Mouse (Mus musculus) stomach, embryonic 16.5 days (tissue): ENCODE data around the gene Adcy1. TPM values are rescaled to one million over a fixed set of nuclear protein-coding genes. Genes with fewer than 3 reads are reported as not detected.

Experiments
- ATAC-seq: fragments of 200-750 bp; cut with Nextera tagmentation; 2 replicates; pipeline ENCODE4 v1.8.0; 2017; ENCODE audit warnings: moderate number of reproducible peaks, moderate TSS enrichment; ENCODE audit not compliant: insufficient read depth, low FRiP score
- H3K27ac ChIP-seq: fragments of 300-500 bp; sonication (generic); 2 replicates; pipeline ENCODE4 v1.5.1; 2014; ENCODE audit warnings: low read length
- H3K27me3 ChIP-seq: fragments of 300-500 bp; sonication (generic); 2 replicates; pipeline ENCODE4 v1.6.1; 2014; ENCODE audit warnings: low read length, control low read depth, mixed read lengths; ENCODE audit not compliant: control insufficient read depth, insufficient read depth
- H3K36me3 ChIP-seq: fragments of 300-500 bp; sonication (generic); 2 replicates; pipeline ENCODE4 v1.6.1; 2014; ENCODE audit warnings: low read length; ENCODE audit not compliant: control insufficient read depth, insufficient read depth
- H3K4me1 ChIP-seq: fragments of 300-500 bp; sonication (generic); 2 replicates; pipeline ENCODE4 v1.6.1; 2014; ENCODE audit warnings: low read length, control low read depth, mixed read lengths; ENCODE audit not compliant: control insufficient read depth, insufficient read depth
- H3K4me2 ChIP-seq: fragments of 300-500 bp; sonication (generic); 2 replicates; pipeline ENCODE4 v1.6.1; 2014; ENCODE audit warnings: low read depth, low read length, mixed read lengths
- H3K4me3 ChIP-seq: fragments of 300-500 bp; sonication (generic); replicated peaks from 2 replicates; pipeline ENCODE4 v1.5.1; 2014; ENCODE audit warnings: mild to moderate bottlenecking, low read length
- H3K9ac ChIP-seq: fragments of 300-500 bp; sonication (generic); 2 replicates; pipeline ENCODE4 v1.6.1; 2014; ENCODE audit warnings: low read length
- H3K9me3 ChIP-seq: fragments of 300-500 bp; sonication (generic); replicated peaks from 2 replicates; pipeline ENCODE4 v1.6.1; 2016; ENCODE audit warnings: low read length, control low read depth; ENCODE audit not compliant: control insufficient read depth
- WGBS: fragments of 180-500 bp; shearing (Covaris S2); extraction: QIAGEN DNeasy Blood & Tissue Kit; methylation state at CpG from one replicate; pipeline ENCODE4 v1.1.7; 2014; 5-methylcytosine and 5-hydroxymethylcytosine counted together
- polyA plus RNA-seq: library from polyadenylated mRNA; unstranded; fragments of >200 nt; fragmentation: Nextera tagmentation; extraction: Ambion mirVana; gene quantifications from 2 replicates; pipeline ENCODE4 v1.2.1, GENCODE M21; 2015

Adcy1 gene
- polyA plus RNA-seq, 1 experiment from 2014 or later: 2.2 TPM

DNA sequence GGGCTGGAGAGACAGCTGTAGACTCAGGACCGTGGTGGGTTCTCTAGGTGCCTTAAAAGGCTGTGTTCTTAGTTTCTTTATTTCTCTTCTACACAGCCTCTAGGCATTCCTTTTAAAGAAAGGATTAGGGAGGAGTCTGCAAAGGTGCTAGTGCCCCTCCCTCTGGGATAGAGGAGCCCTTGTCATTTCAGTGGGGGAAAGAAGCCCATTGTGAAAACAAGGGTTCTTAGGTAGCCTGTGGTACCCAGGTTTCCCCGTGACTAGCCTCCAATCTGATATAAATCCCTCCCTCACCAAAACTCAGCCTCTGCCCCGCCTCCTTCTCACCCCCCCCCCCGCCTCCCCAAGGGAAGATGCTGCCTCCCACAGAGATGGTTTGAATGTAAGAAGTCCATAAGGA lies 2.1 kb downstream of the Adcy1 start:
- Histone ChIP-seq H3K4me1 (peaks cover 12% of the 10 kb centered on the region), H3K36me3 (no peaks in the 10 kb centered on the region), H3K4me2 (peak overlapping the region; percentile 66; the same call in 1 of the 2 replicates), H3K9ac (no peak overlapping the region), H3K27ac (no peak overlapping the region), H3K27me3 (peaks cover 45% of the 10 kb centered on the region), H3K4me3 (peak overlapping the region; percentile 68; the same call in 1 of the 2 replicates), H3K9me3 (no peaks in the 10 kb centered on the region)
- ATAC-seq: no peak
- WGBS: 18% methylated on average over 4 of the region's 4 CpGs

DNA sequence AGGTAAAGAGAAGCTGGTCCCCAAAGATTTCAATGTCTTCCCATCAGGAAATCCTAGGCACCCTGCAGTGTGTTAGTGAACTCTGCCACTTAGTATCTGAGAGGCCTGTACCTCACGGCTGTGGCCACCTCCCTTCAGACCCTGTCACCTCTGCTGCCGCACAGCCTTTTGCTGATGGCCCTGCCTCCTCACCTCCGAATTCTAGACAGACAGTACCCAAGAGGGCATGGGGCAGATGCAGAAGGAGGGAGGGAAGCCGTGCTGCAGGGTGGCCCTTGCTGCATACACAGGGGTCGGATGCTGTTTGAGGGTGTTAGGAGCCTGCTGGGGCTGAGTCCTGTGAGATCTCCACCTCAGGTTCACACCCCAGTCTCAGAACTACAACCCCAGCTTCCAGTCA lies 2.6 kb downstream of the Adcy1 start:
- Histone ChIP-seq H3K27me3 (peaks cover 45% of the 10 kb centered on the region), H3K4me1 (peaks cover 12% of the 10 kb centered on the region), H3K9ac (no peak overlapping the region)

DNA sequence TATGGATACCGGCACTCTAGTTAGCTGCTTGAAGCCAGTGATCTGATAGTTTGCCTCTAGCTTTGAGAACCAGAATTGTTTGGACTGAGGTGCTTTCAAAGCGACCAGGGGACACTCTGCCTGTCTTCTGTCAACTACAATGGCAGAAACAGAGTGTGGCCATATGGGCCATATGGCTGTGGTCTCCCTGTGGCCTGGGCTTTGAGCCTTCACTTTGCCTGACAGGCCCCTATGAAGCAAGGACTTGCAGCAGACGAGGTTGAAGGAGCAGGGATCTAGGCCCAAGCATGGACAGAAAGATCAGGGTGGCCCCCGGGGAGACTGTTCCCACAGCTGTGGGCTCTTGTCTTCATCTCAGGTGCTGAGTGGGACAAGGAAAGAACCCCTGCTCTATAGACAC lies 4.0 kb downstream of the Adcy1 start:
- WGBS: 58% methylated on average over 4 of the region's 4 CpGs

More for the DNA sequence above, 2.6 kb downstream of the Adcy1 start:
- H3K9me3 ChIP-seq: no peaks in the 10 kb centered on the region
- 58% methylated on average over 5 of the region's 5 CpGs for WGBS
- H3K4me3 ChIP-seq: no peak overlapping the region
- H3K27ac ChIP-seq: no peak overlapping the region
- H3K36me3 ChIP-seq: no peaks in the 10 kb centered on the region
- no peak overlapping the region for H3K4me2 ChIP-seq
- no peak for ATAC-seq

DNA sequence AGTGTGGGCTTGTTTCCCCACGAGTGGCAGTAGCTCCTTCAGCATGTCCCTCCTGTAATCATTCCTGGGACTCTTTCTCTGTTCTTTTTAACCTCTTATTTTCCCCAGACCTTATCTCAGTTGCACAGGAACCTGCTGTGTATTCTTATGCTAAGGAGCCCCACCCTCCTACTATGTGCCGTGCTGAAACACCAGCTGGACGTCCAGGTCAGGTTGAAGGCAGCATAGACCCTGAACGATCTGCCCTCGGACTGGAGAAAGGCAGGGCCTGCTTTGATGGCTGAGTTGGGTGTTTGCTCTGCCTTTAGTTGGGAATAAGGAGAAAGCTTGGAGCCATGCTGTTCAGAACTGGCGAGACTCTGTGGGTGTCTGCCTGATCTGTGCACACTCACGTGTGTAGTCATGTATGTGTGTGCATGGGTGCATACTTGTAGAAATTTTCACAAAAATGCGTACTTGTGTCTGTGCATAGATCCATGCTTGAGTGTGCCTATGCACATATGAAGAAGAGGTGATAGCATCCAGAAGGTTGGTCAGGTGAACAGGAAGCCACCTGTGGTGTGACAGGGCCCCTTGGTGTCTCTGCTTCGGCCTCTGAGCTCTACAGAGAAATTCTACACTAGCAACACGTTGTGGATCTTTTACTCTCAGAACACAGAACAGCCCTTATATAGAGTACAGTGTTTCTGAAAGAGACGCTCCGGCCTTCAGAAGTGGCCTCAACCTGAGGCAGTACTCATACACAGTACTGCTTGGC lies 5.4 kb downstream of the Adcy1 start:
- no peak for ATAC-seq
- Histone ChIP-seq H3K27me3 (peaks cover 28% of the 10 kb centered on the region), H3K4me2 (no peak overlapping the region), H3K9me3 (no peaks in the 10 kb centered on the region), H3K36me3 (no peaks in the 10 kb centered on the region), H3K27ac (no peak overlapping the region), H3K4me1 (peaks cover 12% of the 10 kb centered on the region), H3K9ac (no peak overlapping the region), H3K4me3 (no peak overlapping the region)
- 74% methylated on average over 12 of the region's 12 CpGs for WGBS

More for the DNA sequence above, 4.0 kb downstream of the Adcy1 start:
- H3K27ac ChIP-seq: no peak overlapping the region
- H3K4me2 ChIP-seq: no peak overlapping the region
- no peak overlapping the region for H3K4me3 ChIP-seq
- no peaks in the 10 kb centered on the region for H3K36me3 ChIP-seq
- peaks cover 12% of the 10 kb centered on the region for H3K4me1 ChIP-seq
- no peaks in the 10 kb centered on the region for H3K9me3 ChIP-seq
- H3K27me3 ChIP-seq: peaks cover 37% of the 10 kb centered on the region
- H3K9ac ChIP-seq: no peak overlapping the region
- ATAC-seq: no peak

DNA sequence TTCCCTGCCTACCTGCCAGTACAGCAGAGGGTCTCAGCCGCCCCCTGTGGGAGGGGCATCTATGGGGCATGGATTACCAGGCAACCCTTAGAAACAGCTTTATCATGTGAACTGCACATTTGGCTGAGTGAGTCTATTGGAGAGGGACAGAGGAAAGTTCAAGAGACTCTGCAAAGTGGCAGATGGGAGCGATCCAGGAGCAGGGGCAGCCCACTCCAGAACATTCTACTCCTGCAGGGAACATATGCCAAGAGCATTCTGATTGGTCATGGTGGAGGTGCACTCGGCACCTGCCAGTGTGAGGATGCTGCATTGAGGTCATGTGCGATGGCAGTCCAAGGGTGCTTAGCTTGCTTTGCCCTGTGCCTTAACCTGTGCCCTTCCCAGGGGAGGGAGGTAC lies 6.5 kb downstream of the Adcy1 start:
- Histone ChIP-seq H3K27ac (no peak overlapping the region), H3K4me1 (peaks cover 3% of the 10 kb centered on the region), H3K4me3 (no peak overlapping the region), H3K9me3 (no peaks in the 10 kb centered on the region), H3K9ac (no peak overlapping the region), H3K27me3 (peaks cover 21% of the 10 kb centered on the region), H3K4me2 (no peak overlapping the region), H3K36me3 (no peaks in the 10 kb centered on the region)
- no peak for ATAC-seq
- 92% methylated on average over 4 of the region's 4 CpGs for WGBS

DNA sequence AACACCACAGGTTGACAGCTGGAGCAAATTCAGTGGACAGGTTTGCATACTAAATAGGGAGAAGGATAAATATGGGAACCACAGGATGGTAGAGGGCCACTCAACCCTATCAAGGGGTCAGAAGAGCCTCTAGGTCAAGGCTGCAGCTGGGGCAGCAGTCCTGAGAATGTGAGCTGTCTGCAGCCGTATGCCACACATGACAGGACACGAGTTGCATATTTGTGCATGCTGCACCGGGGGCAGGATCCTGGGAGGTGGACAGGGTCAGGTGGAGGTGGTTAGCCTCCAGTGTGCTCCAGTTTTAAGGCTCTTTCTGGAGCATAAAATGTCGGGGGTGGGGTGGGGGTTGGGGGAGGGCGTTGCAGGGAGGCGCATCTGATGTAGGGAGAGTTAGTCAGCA lies 8.3 kb downstream of the Adcy1 start:
- no peak overlapping the region for H3K4me2 ChIP-seq
- no peaks in the 10 kb centered on the region for H3K36me3 ChIP-seq
- H3K27ac ChIP-seq: no peak overlapping the region
- no peak for ATAC-seq
- peaks cover 5% of the 10 kb centered on the region; the same call in 1 of the 2 replicates for H3K27me3 ChIP-seq
- H3K4me1 ChIP-seq: no peaks in the 10 kb centered on the region
- 59% methylated on average over 6 of the region's 6 CpGs for WGBS
- H3K9me3 ChIP-seq: no peaks in the 10 kb centered on the region
- H3K4me3 ChIP-seq: no peak overlapping the region
- no peak overlapping the region for H3K9ac ChIP-seq

DNA sequence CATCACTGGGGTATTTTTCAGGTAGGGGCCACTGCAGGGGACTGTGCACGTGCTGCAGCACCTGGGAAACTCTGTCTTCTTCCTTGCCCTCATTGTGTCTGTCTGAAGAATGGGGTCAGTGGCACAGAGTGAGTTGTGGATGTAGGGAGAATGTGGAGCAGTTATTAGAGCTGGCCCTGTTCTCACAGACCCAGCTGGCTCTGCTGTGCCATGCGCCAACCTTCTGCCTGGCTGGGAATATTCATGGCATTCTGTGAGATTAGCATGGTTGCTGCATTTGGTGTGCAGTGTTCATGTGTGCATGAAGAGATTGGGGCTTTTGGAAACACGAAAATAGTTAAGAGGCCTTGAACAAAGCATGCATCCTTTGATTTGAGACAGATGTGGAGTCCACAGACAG lies 10.3 kb downstream of the Adcy1 start:
- no peak overlapping the region for H3K4me3 ChIP-seq
- H3K36me3 ChIP-seq: no peaks in the 10 kb centered on the region
- no peaks in the 10 kb centered on the region for H3K4me1 ChIP-seq
- H3K9me3 ChIP-seq: no peaks in the 10 kb centered on the region
- no peak overlapping the region for H3K27ac ChIP-seq
- no peak overlapping the region for H3K9ac ChIP-seq
- H3K4me2 ChIP-seq: no peak overlapping the region
- no peaks in the 10 kb centered on the region for H3K27me3 ChIP-seq
- ATAC-seq: no peak
- 77% methylated on average over 3 of the region's 3 CpGs for WGBS

DNA sequence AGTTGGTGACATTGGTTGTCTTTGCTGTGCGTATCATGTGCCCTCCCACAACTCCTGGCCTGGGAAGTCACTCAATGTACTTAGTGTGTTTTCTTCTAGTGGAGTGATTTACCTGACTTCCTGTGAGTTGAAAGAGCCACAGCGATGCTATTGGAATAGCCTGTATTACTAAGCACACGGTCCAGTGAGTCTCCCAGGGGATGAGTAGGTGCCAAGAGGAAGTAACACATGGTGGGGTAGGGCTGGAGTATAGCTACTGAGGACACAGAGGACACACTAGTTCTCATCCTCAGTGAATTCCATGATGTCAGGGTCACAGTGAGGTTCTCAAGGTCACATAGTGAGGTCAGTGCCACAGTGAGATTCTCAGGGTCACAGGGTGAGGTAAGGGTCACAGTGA lies 13.2 kb downstream of the Adcy1 start:
- Histone ChIP-seq H3K27ac (no peak overlapping the region), H3K4me3 (no peak overlapping the region), H3K27me3 (no peaks in the 10 kb centered on the region), H3K9ac (no peak overlapping the region), H3K4me2 (no peak overlapping the region), H3K9me3 (no peaks in the 10 kb centered on the region), H3K4me1 (no peaks in the 10 kb centered on the region), H3K36me3 (no peaks in the 10 kb centered on the region)
- 74% methylated on average over 3 of the region's 3 CpGs for WGBS
- no peak for ATAC-seq

DNA sequence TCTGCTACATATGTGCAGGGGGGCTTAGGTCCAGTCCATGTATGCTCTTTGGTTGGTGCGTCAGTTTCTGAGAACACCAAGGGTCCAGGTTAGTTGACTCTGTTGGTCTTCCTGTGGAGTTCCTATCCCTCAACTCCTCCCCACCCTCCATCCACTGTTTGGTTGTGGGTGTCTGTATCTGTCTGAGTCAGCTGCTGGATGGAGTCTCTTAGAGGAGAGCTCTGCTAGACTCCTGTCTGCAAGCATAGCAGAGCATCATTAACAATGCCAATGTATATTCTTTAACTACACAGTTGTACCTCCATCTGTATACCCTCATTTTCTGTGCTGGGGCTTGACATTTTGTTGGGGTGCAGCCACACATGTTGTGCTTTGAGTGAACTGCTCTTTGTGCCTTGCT lies 18.6 kb downstream of the Adcy1 start:
- H3K4me1 ChIP-seq: no peaks in the 10 kb centered on the region
- no peaks in the 10 kb centered on the region for H3K36me3 ChIP-seq
- H3K27ac ChIP-seq: no peak overlapping the region
- H3K27me3 ChIP-seq: no peaks in the 10 kb centered on the region
- no peak overlapping the region for H3K4me3 ChIP-seq
- ATAC-seq: no peak
- H3K4me2 ChIP-seq: no peak overlapping the region
- 96% methylated on average over 1 of the region's 1 CpGs for WGBS
- H3K9me3 ChIP-seq: no peaks in the 10 kb centered on the region
- no peak overlapping the region for H3K9ac ChIP-seq
